ENCODE assay signal across 9 mouse cellular contexts in the genomic region with DNA sequence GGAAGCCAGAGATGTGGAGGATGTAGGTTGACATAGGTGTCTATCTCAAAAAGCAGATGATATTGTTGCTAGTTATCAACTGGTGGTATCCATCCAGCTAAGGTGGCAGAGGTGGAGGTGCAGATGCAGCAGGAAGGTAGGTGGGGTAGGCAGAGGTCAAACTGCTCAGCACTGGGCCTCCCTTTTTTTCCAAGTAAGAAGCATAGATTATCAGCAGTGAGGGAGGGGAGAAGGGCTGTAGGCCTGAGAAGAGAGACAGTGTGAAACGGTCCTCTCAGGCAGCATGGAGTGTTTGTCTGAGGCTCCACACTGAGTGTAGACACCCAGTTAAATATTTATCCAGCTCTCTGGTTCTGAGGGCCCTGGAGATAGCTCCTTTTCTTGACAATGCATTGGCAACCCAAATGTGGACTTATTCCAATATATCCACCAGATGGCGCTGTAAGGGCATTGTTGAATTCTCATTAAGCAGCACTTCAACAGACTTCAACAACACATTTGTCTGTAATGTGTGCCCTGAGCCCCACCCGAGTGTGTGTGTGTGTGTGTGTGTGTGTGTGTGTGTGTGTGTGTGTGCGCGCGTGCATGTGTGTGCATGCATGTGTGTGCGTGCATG. TPM values are rescaled to one million over a fixed set of nuclear protein-coding genes. Genes with fewer than 3 reads are reported as not detected.
DNase-seq lines count a peak whose midpoint lies in the region; ATAC-seq lines count a peak whose summit lies in the region.
"Had no signal": no experiment of that assay in that cellular context is flagged by ENCODE, and none has a peak within 500 bp of the region (broad histone marks: within the 10 kb centered on the region; RNA-seq: fewer than 3 reads in every experiment).

No protein-coding gene starts in this region.

- no peaks in the 10 kb centered on the region for H3K27me3 ChIP-seq in embryonic facial prominence, embryonic 11.5 days (ENCODE audit: control insufficient read depth, insufficient read depth, low read length)
- no peaks in the 10 kb centered on the region; the same call in 1 of the 2 replicates for H3K27me3 ChIP-seq in liver, embryonic 12.5 days (replicated peaks)
- H3K27me3 ChIP-seq: limb, embryonic 15.5 days had no signal

- WGBS in embryonic facial prominence, embryonic 11.5 days: 50% methylated on average over 7 of the region's 7 CpGs
- 48% methylated on average over 7 of the region's 7 CpGs for WGBS in liver, embryonic 12.5 days (ENCODE audit: insufficient replicate concordance)

- H3K4me1 ChIP-seq in embryonic facial prominence, embryonic 11.5 days (ENCODE audit: control insufficient read depth, insufficient read depth, low read length): no peaks in the 10 kb centered on the region
- no peaks in the 10 kb centered on the region for H3K4me1 ChIP-seq in liver, embryonic 12.5 days
- H3K4me1 ChIP-seq: limb, embryonic 15.5 days had no signal

- H3K9me3 ChIP-seq in embryonic facial prominence, embryonic 11.5 days (replicated peaks; ENCODE audit: control insufficient read depth, low read length): no peaks in the 10 kb centered on the region
- H3K9me3 ChIP-seq in liver, embryonic 12.5 days (replicated peaks): no peaks in the 10 kb centered on the region
- H3K9me3 ChIP-seq: limb, embryonic 15.5 days had no signal

- peak; percentile 39 for DNase-seq in gastrocnemius, adult 18-20 months (ENCODE audit: low spot score)
- no peak for DNase-seq in gastrocnemius, postnatal 4 days (ENCODE audit: low spot score in 2 of 2)
- DNase-seq in MEL-GATA-1-ER (ENCODE audit: extremely low read depth, low read depth): peak; percentile 53
- peak; percentile 91 for DNase-seq in embryonic facial prominence, embryonic 11.5 days (ENCODE audit: low spot score)
- peak; percentile 77 for DNase-seq in induced T-regulatory cell, adult 2 months (ENCODE audit: low read depth)
- peak; percentile 9 to 21 for DNase-seq in natural killer cell, adult 2 months (ENCODE audit: low spot score in 2 of 2)
- no peak for DNase-seq in spleen, adult 18-20 months

- H3K4me3 ChIP-seq in embryonic facial prominence, embryonic 11.5 days (ENCODE audit: low read depth, low read length): no peak overlapping the region
- no peak overlapping the region for H3K4me3 ChIP-seq in liver, embryonic 12.5 days
- H3K4me3 ChIP-seq: limb, embryonic 15.5 days had no signal

- peaks cover 2% of the 10 kb centered on the region; the same call in 1 of the 2 replicates for H3K36me3 ChIP-seq in embryonic facial prominence, embryonic 11.5 days (replicated peaks; ENCODE audit: control insufficient read depth, insufficient read depth, low read depth, low read length)
- no peaks in the 10 kb centered on the region for H3K36me3 ChIP-seq in liver, embryonic 12.5 days

- no peak overlapping the region for H3K9ac ChIP-seq in embryonic facial prominence, embryonic 11.5 days (replicated peaks; ENCODE audit: low read length)
- H3K9ac ChIP-seq in liver, embryonic 12.5 days: no peak overlapping the region
- H3K9ac ChIP-seq: limb, embryonic 15.5 days had no signal

- H3K4me2 ChIP-seq in embryonic facial prominence, embryonic 11.5 days (ENCODE audit: low read depth, low read length): no peak overlapping the region
- H3K4me2 ChIP-seq in liver, embryonic 12.5 days: no peak overlapping the region
- H3K4me2 ChIP-seq: limb, embryonic 15.5 days had no signal

- peak; percentile 63; the same call in 1 of the 2 replicates for ATAC-seq in embryonic facial prominence, embryonic 11.5 days (replicated peaks; ENCODE audit: insufficient number of reproducible peaks, low FRiP score, low TSS enrichment, low read depth)
- peak; percentile 49; the same call in 1 of the 2 replicates for ATAC-seq in liver, embryonic 12.5 days

- no peak overlapping the region for H3K27ac ChIP-seq in embryonic facial prominence, embryonic 11.5 days (replicated peaks; ENCODE audit: low read depth, low read length)
- no peak overlapping the region for H3K27ac ChIP-seq in liver, embryonic 12.5 days
- H3K27ac ChIP-seq: limb, embryonic 15.5 days had no signal

RNA-seq across cellular contexts. Expression of gene Lypd6b, which starts 23.0 kb away (rescaled TPM):
- not detected for total RNA-seq in gastrocnemius, adult 18-20 months (2021)
- total RNA-seq in gastrocnemius, postnatal 4 days (2021): not detected
- 4.0 and 4.2 TPM in 2 replicates for polyA plus RNA-seq in embryonic facial prominence, embryonic 11.5 days (2014; fragmentation: Nextera tagmentation; extraction: Ambion mirVana)
- polyA plus RNA-seq in liver, embryonic 12.5 days (2016; fragmentation: Nextera tagmentation; extraction: Ambion mirVana): 0.12 TPM in 1 of 2 replicates, not detected in the other

Comparison
In these comparisons a context has a peak if more than half of its experiments do, and no peak if none do; other contexts are left out.
1. DNase-seq: peak in gastrocnemius, adult 18-20 months (single experiment), MEL-GATA-1-ER (single experiment), embryonic facial prominence, embryonic 11.5 days (single experiment), induced T-regulatory cell, adult 2 months (single experiment) and natural killer cell, adult 2 months (2 of 2); none in gastrocnemius, postnatal 4 days (0 of 2) and spleen, adult 18-20 months (0 of 2).